In genomic region chr13:34650953-34651352, GRCm38 (mm10) we compare ENCODE assay signal across 9 mouse cellular contexts. TPM values are rescaled to one million over a fixed set of nuclear protein-coding genes. Genes with fewer than 3 reads are reported as not detected.
A peak's percentile ranks its signal among the peaks of the same experiment; 100 is the strongest.
DNase-seq lines count a peak whose midpoint lies in the region; ATAC-seq and TF ChIP-seq lines count a peak whose summit lies in the region.
"Had no signal": no experiment of that assay in that cellular context is flagged by ENCODE, and none has a peak within 500 bp of the region (broad histone marks: within the 10 kb centered on the region; RNA-seq: fewer than 3 reads in every experiment).

No protein-coding gene starts in this region.

- TF ChIP-seq EP300 in heart, adult 2 months (IDR thresholded peaks at IDR 0.05; ENCODE audit: insufficient read depth, low read depth, low read length) = no peak

- no peak overlapping the region for H3K27ac ChIP-seq in ES-E14 (ENCODE audit: insufficient read depth, low read depth, low read length, poor library complexity, severe bottlenecking)
- H3K27ac ChIP-seq in heart, adult 2 months = peak overlapping the region; percentile 97
- H3K27ac ChIP-seq in liver, embryonic 15.5 days (replicated peaks) = peak overlapping the region; percentile 82; the same call in 1 of the 2 replicates
- H3K27ac ChIP-seq: macrophage had no signal

- no peak for ATAC-seq in liver, embryonic 15.5 days (ENCODE audit: insufficient read depth)

- H3K27me3 ChIP-seq in heart, adult 2 months (ENCODE audit: control insufficient read depth, insufficient read depth, low read length) = no peaks in the 10 kb centered on the region
- peaks cover 70% of the 10 kb centered on the region for H3K27me3 ChIP-seq in liver, embryonic 15.5 days

- no peak for TF ChIP-seq POLR2A in heart, adult 2 months (IDR thresholded peaks at IDR 0.05; ENCODE audit: insufficient read depth, low read depth, low read length)

- H3K79me2 ChIP-seq in heart, adult 2 months (replicated peaks; ENCODE audit: control insufficient read depth, insufficient read depth, low read length) = no peaks in the 10 kb centered on the region

- no peak for DNase-seq in ES-E14 (ENCODE audit: low read depth, low spot score)
- DNase-seq in brain, adult 2 months (ENCODE audit: low read depth, low spot score) = peak; percentile 49
- DNase-seq in heart, adult 2 months = peak; percentile 68 to 75
- peak; percentile 20 for DNase-seq in kidney, adult 11 months
- DNase-seq in skeletal muscle tissue, adult 2 months (ENCODE audit: low read depth, low spot score) = peak; percentile 64
- no peak for DNase-seq in thymus, postnatal 0 days (ENCODE audit: low spot score)
- DNase-seq in ovary, postnatal 36 days (ENCODE audit: low spot score) = no peak

- H3K4me3 ChIP-seq in ES-E14 (ENCODE audit: insufficient read depth in 1 of 2, low read depth in 1 of 2, low read length in 2 of 2, poor library complexity in 1 of 2, severe bottlenecking in 1 of 2) = peak overlapping the region; percentile 67 to 70; a peak in 3 of 4 replicates
- peak overlapping the region; percentile 81 for H3K4me3 ChIP-seq in heart, adult 2 months
- H3K4me3 ChIP-seq in liver, embryonic 15.5 days (replicated peaks) = peak overlapping the region; percentile 58

- peak overlapping the region; percentile 62 for H3K4me2 ChIP-seq in liver, embryonic 15.5 days

- in situ Hi-C loops in ES-E14 (cut with MboI; ENCODE audit: low sequenced_read_pairs in 2 of 2, unreplicated experiment in 2 of 2) = loop anchor here in 1 of 2 experiments (5.0 kb wide), 1 partner anchor 216 kb away; no protein-coding TSS in a partner anchor

- peaks cover 2 to 5% of the 10 kb centered on the region in 2 experiments; a peak in 1 of 4 replicates for H3K4me1 ChIP-seq in ES-E14 (ENCODE audit: control insufficient read depth in 2 of 2, insufficient read depth in 2 of 2, low read length in 2 of 2, poor library complexity in 1 of 2)
- H3K4me1 ChIP-seq in heart, adult 2 months (ENCODE audit: control insufficient read depth, insufficient read depth, low read length) = peaks cover 29% of the 10 kb centered on the region
- H3K4me1 ChIP-seq in liver, embryonic 15.5 days (replicated peaks) = peaks cover 19% of the 10 kb centered on the region

- no peak overlapping the region for H3K9ac ChIP-seq in ES-E14 (ENCODE audit: insufficient read depth, low read depth, low read length, poor library complexity, severe bottlenecking)
- H3K9ac ChIP-seq in heart, adult 2 months (ENCODE audit: low read depth, low read length) = peak overlapping the region; percentile 98
- H3K9ac ChIP-seq in liver, embryonic 15.5 days = no peak overlapping the region

- intact Hi-C loops in heart, adult 2 months (cut with DNase I) = loop anchor here (5.0 kb wide), 1 partner anchor 56 kb away; no protein-coding TSS in a partner anchor

- H3K9me3 ChIP-seq in ES-E14 (ENCODE audit: control insufficient read depth, insufficient read depth, low read depth, low read length) = no peaks in the 10 kb centered on the region
- H3K9me3 ChIP-seq in liver, embryonic 15.5 days (replicated peaks) = no peaks in the 10 kb centered on the region

- no peaks in the 10 kb centered on the region for H3K36me3 ChIP-seq in ES-E14 (ENCODE audit: control insufficient read depth, insufficient read depth, low read length, poor library complexity, severe bottlenecking)
- H3K36me3 ChIP-seq in heart, adult 2 months (ENCODE audit: control insufficient read depth, insufficient read depth, low read length) = peaks cover 5% of the 10 kb centered on the region; the same call in 1 of the 2 replicates
- no peaks in the 10 kb centered on the region for H3K36me3 ChIP-seq in liver, embryonic 15.5 days (replicated peaks)

- no peak for TF ChIP-seq CTCF in heart, adult 2 months (IDR thresholded peaks at IDR 0.05)

- WGBS in heart, adult 2 months = 22% methylated on average over 10 of the region's 10 CpGs
- WGBS in liver, embryonic 15.5 days (ENCODE audit: insufficient replicate concordance) = 36% methylated on average over 10 of the region's 10 CpGs

TF ChIP-seq in ES-E14, 5 proteins besides CTCF, POLR2A, EP300 and RAD21:
- TF ChIP-seq HCFC1 (IDR thresholded peaks at IDR 0.05; ENCODE audit: borderline replicate concordance, insufficient read depth, low read length) (no peak), ZNF384 (IDR thresholded peaks at IDR 0.05; ENCODE audit: low read depth, low read length) (no peak), MAFK (IDR thresholded peaks at IDR 0.05; ENCODE audit: insufficient read depth, low read depth, low read length) (no peak), ZC3H11A (IDR thresholded peaks at IDR 0.05; ENCODE audit: borderline replicate concordance, low read depth, low read length) (no peak), CHD2 (IDR thresholded peaks at IDR 0.05; ENCODE audit: low read depth, low read length) (no peak)

RNA-seq across cellular contexts. Expression of gene Pxdc1, which starts 2.3 kb away (rescaled TPM):
- 7.0 and 16.6 TPM in 2 replicates for total RNA-seq in ES-E14 (2012; rRNA removed)
- total RNA-seq in heart, adult 2 months (2021) = 10 to 100 TPM; 12.9 to 15.4 TPM
- 12.8 and 13.9 TPM in 2 replicates for polyA plus RNA-seq in heart, adult 2 months (2012; rRNA removed)
- 13.9 and 15.0 TPM in 2 replicates for polyA plus RNA-seq in liver, embryonic 15.5 days (2015; fragmentation: Nextera tagmentation; extraction: Ambion mirVana)
- polyA plus RNA-seq in thymus, postnatal 0 days (2015; fragmentation: Nextera tagmentation; extraction: Ambion mirVana) = 4.6 and 6.6 TPM in 2 replicates

Comparison
In these comparisons a context has a peak if more than half of its experiments do, and no peak if none do; other contexts are left out.
1. DNase-seq: peak in brain, adult 2 months (single experiment), heart, adult 2 months (2 of 2), kidney, adult 11 months (single experiment) and skeletal muscle tissue, adult 2 months (single experiment); none in ES-E14 (single experiment), thymus, postnatal 0 days (single experiment) and ovary, postnatal 36 days (single experiment).
2. Peak in every context shown above with its lines, with median percentiles within 50 percentile points of each other: H3K4me3 ChIP-seq.